Mouse (Mus musculus) heart, postnatal 0 days (tissue): ENCODE measurements around the gene Gas8. TPM values are rescaled to one million over a fixed set of nuclear protein-coding genes. Genes with fewer than 3 reads are reported as not detected.
A peak's percentile ranks its signal among the peaks of the same experiment; 100 is the strongest.
"Not testable (repeated sequence)": the region's sequence is repeated elsewhere in the genome, so short reads cannot be mapped to it uniquely, and the experiment has no call there.

Experiments used
- ATAC-seq: fragments of 200-750 bp; cut with Nextera tagmentation; 2 replicates; pipeline ENCODE4 v1.8.0; 2017; ENCODE audit warnings: low read depth, moderate number of reproducible peaks, moderate library complexity; ENCODE audit not compliant: insufficient read depth
- DNase-seq: peaks from one replicate; pipeline ENCODE4 v3.0.0-alpha.2; 2016; ENCODE audit warnings: low spot score
- H3K27ac ChIP-seq: fragments of 300-500 bp; sonication (generic); 2 replicates; pipeline ENCODE4 v1.5.1; 2014; ENCODE audit warnings: low read depth, mild to moderate bottlenecking
- H3K27me3 ChIP-seq: fragments of 300-500 bp; sonication (generic); 2 replicates; pipeline ENCODE4 v1.6.1; 2014; ENCODE audit warnings: low read length, mixed read lengths; ENCODE audit not compliant: control insufficient read depth, insufficient read depth
- H3K36me3 ChIP-seq: fragments of 300-500 bp; sonication (generic); replicated peaks from 2 replicates; pipeline ENCODE4 v1.6.1; 2014; ENCODE audit warnings: low read length, mixed read lengths; ENCODE audit not compliant: control insufficient read depth, insufficient read depth
- H3K4me1 ChIP-seq: fragments of 300-500 bp; sonication (generic); 2 replicates; pipeline ENCODE4 v1.6.1; 2014; ENCODE audit warnings: antibody characterized with exemption; ENCODE audit not compliant: control insufficient read depth, insufficient read depth
- H3K4me2 ChIP-seq: fragments of 300-500 bp; sonication (generic); 2 replicates; pipeline ENCODE4 v1.6.1; 2014; ENCODE audit warnings: low read depth, mild to moderate bottlenecking, low read length, moderate library complexity
- H3K4me3 ChIP-seq: fragments of 300-500 bp; sonication (generic); 2 replicates; pipeline ENCODE4 v1.5.1; 2014; ENCODE audit warnings: low read depth, low read length
- H3K9ac ChIP-seq: fragments of 300-500 bp; sonication (generic); replicated peaks from 2 replicates; pipeline ENCODE4 v1.6.1; 2014; ENCODE audit warnings: low read depth, low read length, mixed read lengths
- H3K9me3 ChIP-seq: fragments of 300-500 bp; sonication (generic); replicated peaks from 2 replicates; pipeline ENCODE4 v1.6.1; 2016; ENCODE audit warnings: low read length; ENCODE audit not compliant: control insufficient read depth
- CTCF ChIP-seq: IDR thresholded peaks from 2 replicates; pipeline ENCODE4 v1.5.1; 2016; ENCODE audit warnings: antibody characterized with exemption, control low read depth, low read depth
- EP300 ChIP-seq: IDR thresholded peaks from 2 replicates; pipeline ENCODE4 v1.6.1; 2016; ENCODE audit warnings: antibody characterized with exemption, low read depth
- WGBS: fragments of 180-500 bp; shearing (Covaris S2); extraction: QIAGEN DNeasy Blood & Tissue Kit; methylation state at CpG from one replicate; pipeline ENCODE4 v1.1.7; 2014; 5-methylcytosine and 5-hydroxymethylcytosine counted together
- polyA plus RNA-seq: library from polyadenylated mRNA; unstranded; fragments of >200 nt; fragmentation: Nextera tagmentation; extraction: Ambion mirVana; gene quantifications from 2 replicates; pipeline ENCODE4 v1.2.1, GENCODE M21; 2015
- total RNA-seq: library from RNA; depleted of rRNA; stranded (reverse); fragments of >200 nt; gene quantifications from 2 replicates; pipeline ENCODE4 v1.2.3, GENCODE M21; 2014; ENCODE audit warnings: low replicate concordance; rRNA removed

Gas8 gene
- 0.76 and 1.8 TPM in 2 replicates for total RNA-seq
- 7.1 and 7.7 TPM in 2 replicates for polyA plus RNA-seq

DNA sequence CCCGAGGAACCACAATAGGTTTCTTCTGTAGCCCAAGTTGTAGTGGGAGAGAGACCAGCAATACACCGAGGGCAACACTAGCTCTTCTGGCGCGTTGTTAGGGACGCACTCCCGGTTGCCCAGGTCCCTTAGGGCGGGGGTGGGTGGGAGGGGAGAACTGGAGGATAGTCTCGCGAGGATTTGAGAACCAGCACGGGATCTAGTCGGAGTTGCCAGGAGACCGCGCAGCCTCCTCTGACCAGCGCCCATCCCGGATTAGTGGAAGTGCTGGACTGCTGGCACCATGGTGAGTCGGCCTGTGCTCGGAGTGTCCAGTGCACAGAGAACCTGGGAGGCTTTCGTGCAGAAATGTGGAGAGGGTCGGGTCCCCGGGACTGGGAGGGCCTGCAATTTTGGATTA lies at the start of gene Gas8:
TSS of gene Gas8 (plus strand) at position 168 of the 400 bp plus-strand sequence.
- peak within 1 kb of the TSS; percentile 79 for H3K4me2 ChIP-seq
- 0% methylated on average over 20 of the region's 20 CpGs for WGBS
- peaks cover 34% of the 10 kb centered on the region for H3K27me3 ChIP-seq
- peak within 1 kb of the TSS; percentile 66 for H3K4me3 ChIP-seq
- H3K9ac ChIP-seq = peak within 1 kb of the TSS; percentile 67
- peaks cover 18% of the 10 kb centered on the region; the same call in 1 of the 2 replicates for H3K4me1 ChIP-seq
- ATAC-seq = peak; percentile 98
- H3K27ac ChIP-seq = no peak within 1 kb of the TSS
- no peaks in the 10 kb centered on the region for H3K9me3 ChIP-seq
- TF ChIP-seq EP300 (no peak), CTCF (no peak)
- H3K36me3 ChIP-seq = peaks cover 11% of the 10 kb centered on the region
- DNase-seq = peak; percentile 98

DNA sequence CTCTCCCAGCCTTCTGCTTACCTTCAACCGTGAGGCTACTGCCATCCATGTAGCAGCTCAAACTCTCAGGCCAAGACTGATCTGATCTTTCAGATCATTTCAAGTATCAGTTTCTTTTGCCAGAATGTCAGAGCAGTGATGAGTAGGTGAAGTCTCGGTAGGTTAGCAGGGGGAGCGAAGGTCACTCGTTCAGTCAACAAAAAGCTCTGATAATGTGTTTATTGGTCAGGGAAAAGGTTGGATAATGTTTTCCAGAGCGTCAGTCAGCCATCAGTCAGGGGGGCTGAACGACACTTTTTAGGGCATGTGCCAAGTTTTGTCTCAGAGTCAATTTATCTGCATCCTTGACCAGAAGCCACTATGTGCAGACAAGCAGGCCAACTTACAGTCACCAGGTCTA lies 45.6 kb upstream of the Gas8 start:
- H3K4me3 ChIP-seq, H3K4me1 ChIP-seq, H3K36me3 ChIP-seq, H3K27me3 ChIP-seq, DNase-seq, ATAC-seq, H3K9me3 ChIP-seq, H3K9ac ChIP-seq, H3K4me2 ChIP-seq, H3K27ac ChIP-seq: not testable (repeated sequence)
- WGBS = 57% methylated on average over 6 of the region's 6 CpGs

DNA sequence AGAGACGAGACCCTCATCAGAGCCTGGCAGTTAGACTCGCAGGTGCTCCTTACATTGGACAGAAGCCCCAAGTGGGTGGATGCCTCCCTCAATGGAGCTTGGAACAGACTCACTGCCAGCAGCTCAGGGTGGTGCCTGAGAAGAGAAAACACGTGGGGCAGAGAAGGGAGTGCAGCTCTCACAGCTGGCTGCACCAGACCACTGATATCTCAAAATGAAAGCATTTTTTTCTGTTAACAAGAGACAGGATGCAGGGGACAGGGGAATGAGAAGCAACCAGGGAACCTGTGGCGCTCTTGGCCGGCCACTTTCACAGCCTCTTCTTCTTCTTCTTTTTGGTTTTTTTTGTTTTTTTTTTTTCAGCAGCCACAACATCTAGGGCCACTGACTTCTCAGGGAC lies 44.1 kb upstream of the Gas8 start:
- ATAC-seq, H3K36me3 ChIP-seq, H3K9ac ChIP-seq, H3K9me3 ChIP-seq, H3K27ac ChIP-seq, H3K4me3 ChIP-seq, H3K4me2 ChIP-seq, H3K27me3 ChIP-seq, DNase-seq: not testable (repeated sequence)
- peaks cover 12% of the 10 kb centered on the region for H3K4me1 ChIP-seq
- 43% methylated on average over 5 of the region's 5 CpGs for WGBS

DNA sequence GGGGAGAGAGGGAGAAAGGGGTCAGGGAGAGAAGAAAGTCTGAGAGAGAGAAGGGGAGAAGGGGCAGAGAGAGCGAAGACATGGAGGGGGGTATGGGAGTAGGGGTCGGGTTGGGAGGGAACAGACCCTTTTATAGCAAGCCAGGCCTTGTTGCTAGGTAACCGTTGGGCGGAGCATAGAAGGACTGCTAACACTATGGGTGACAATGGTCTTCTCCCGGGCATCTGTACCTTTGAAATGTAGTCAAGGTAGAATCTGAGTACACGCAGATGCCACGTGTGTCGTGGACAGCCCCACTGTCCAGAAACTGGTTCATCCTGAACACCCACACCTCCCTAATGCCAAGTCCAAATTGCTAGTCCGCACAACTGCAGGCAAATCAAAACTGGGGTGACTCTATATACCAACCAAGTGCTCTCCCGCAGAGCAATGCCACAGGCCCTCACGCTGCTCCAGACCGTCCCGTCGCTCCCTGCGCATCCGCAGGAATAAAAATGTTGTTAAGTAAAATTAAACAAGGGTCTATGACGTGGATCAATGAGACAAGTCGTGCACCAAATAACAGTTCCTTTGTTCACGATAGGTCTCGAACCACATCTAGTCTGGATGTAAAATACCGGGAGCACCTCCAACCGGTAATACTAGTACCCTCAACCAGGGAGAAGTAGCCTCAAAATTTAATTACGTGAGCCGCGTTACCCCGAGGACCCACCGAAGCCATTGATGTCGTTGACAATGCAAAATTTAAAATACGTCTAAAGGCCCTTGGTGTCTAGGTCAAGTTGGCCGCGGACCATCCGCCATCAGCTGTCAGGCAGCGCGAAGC lies 41.5 kb upstream of the Gas8 start:
- H3K9me3 ChIP-seq = no peaks in the 10 kb centered on the region
- no peaks in the 10 kb centered on the region for H3K27me3 ChIP-seq
- H3K4me2 ChIP-seq = peak overlapping the region; percentile 77
- DNase-seq (no peak), ATAC-seq (peak; percentile 21)
- peaks cover 12% of the 10 kb centered on the region for H3K4me1 ChIP-seq
- WGBS = 10% methylated on average over 34 of the region's 34 CpGs
- TF ChIP-seq EP300 (no peak), CTCF (no peak)
- peak overlapping the region; percentile 81 for H3K4me3 ChIP-seq
- peak overlapping the region; percentile 63 for H3K9ac ChIP-seq
- peaks cover 18% of the 10 kb centered on the region for H3K36me3 ChIP-seq
- peak overlapping the region; percentile 79; the same call in 1 of the 2 replicates for H3K27ac ChIP-seq

DNA sequence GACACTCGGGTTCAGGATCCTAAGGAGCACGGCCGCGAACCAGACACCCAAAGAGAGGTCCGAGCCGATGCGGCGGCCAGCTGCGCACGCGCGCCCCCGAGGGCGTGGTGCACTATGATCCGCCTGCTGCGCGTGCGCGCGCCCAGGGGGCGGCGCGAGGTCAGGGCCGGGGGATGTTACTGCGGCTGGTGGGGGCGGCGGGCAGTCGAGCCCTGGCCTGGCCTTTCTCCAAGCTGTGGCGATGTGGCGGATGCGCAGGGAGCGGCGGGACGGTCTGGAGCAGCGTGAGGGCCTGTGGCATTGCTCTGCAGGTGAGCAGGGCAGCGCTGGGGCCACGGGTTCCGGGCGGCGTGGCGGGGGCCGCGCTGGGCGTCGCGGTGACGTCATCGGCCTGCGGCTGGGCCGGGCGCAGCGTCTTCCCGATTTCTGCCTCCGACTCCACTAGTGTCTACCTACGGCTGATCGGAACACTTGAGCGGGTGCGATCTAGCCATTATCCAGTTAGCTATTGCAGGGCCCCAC lies 40.8 kb upstream of the Gas8 start, which contains the start of gene Afg3l1:
TSS of gene Afg3l1 (plus strand) at position 167 of the 522 bp plus-strand sequence.
- peak; percentile 85 for DNase-seq
- Histone ChIP-seq H3K4me1 (peaks cover 12% of the 10 kb centered on the region), H3K9me3 (no peaks in the 10 kb centered on the region), H3K4me3 (peak within 1 kb of the TSS; percentile 81), H3K27ac (peak within 1 kb of the TSS; percentile 79), H3K4me2 (peak within 1 kb of the TSS; percentile 77), H3K9ac (peak within 1 kb of the TSS; percentile 63), H3K36me3 (peaks cover 22% of the 10 kb centered on the region), H3K27me3 (no peaks in the 10 kb centered on the region)
- no peak for TF ChIP-seq CTCF
- TF ChIP-seq EP300 = no peak
- WGBS = under 1% methylated on average over 56 of the region's 58 CpGs
- ATAC-seq = peak; percentile 94
